Mouse (Mus musculus): ENCODE data around the gene Trio.

- TF ChIP-seq CTCF (IDR thresholded peaks at IDR 0.05; ENCODE audit: low read depth) (no peak), EP300 (IDR thresholded peaks at IDR 0.05; ENCODE audit: low read depth) (no peak)
Observed at GRCm38 (mm10) chr15:27821651-27822364, 203.8 kb downstream of the Trio start.

All from liver, postnatal 0 days (tissue).